Mouse (Mus musculus): ENCODE data around the gene Abca17. TPM values are rescaled to one million over a fixed set of nuclear protein-coding genes. Genes with fewer than 3 reads are reported as not detected.

Abca17 gene
- polyA plus RNA-seq, 1 experiment, result not detected

DNA sequence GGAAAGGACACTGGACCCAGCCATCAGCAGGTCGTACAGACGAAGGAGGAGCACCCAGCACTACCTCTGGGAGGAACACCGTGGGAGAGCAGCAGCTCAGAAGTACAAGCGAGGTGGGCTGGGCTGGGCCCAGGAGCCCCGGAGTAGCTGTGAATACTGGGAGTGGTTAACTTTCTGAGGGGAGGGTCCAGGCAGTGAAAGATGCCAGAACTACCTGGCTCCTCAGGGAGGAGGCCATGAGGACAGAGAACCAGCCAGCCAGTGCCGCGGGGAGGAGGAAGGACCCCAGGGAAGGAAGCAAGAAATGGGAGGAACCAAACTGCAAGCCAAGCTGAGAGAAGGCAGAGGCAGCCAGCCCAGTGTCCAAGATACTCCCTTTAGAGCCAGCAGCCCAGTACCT lies 122.9 kb downstream of the Abca17 start:
- H3K27ac ChIP-seq (replicated peaks; ENCODE audit: low read depth, low read length), result no peak overlapping the region

GRCm38 (mm10) chr17:24226721-24227120 lies 124.1 kb downstream of the Abca17 start:
- Histone ChIP-seq H3K27ac (replicated peaks; ENCODE audit: low read depth, low read length) (no peak overlapping the region), H3K4me1 (ENCODE audit: control insufficient read depth, insufficient read depth, insufficient read length, low read length) (no peaks in the 10 kb centered on the region), H3K4me3 (ENCODE audit: insufficient read depth, low read depth, low read length) (no peak overlapping the region)

More for the DNA sequence above, 122.9 kb downstream of the Abca17 start:
- no peak overlapping the region for H3K4me3 ChIP-seq (ENCODE audit: insufficient read depth, low read depth, low read length)
- no peaks in the 10 kb centered on the region for H3K4me1 ChIP-seq (ENCODE audit: control insufficient read depth, insufficient read depth, insufficient read length, low read length)

DNA sequence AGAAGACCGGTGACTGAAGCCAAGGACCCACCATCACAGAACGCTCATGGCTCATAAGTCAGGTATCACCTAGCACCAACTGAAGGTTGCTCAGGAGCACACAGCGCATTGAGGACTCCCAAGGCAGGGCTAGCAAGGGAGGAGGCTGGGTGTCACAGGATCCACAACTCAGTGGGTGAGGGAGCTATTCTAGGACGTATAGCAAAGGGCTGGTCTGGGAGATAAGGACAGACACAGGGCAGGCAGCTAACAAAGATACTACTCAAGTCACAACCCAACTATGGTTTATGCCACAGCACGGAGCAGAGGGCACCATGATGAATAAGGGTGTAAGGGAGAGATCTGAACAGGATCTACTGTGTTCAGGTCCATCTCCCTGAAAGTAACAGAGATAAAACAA lies 125.0 kb downstream of the Abca17 start:
- no peak overlapping the region for H3K27ac ChIP-seq (replicated peaks; ENCODE audit: low read depth, low read length)
- H3K4me1 ChIP-seq (ENCODE audit: control insufficient read depth, insufficient read depth, insufficient read length, low read length), result no peaks in the 10 kb centered on the region
- H3K4me3 ChIP-seq (ENCODE audit: insufficient read depth, low read depth, low read length), result no peak overlapping the region

DNA sequence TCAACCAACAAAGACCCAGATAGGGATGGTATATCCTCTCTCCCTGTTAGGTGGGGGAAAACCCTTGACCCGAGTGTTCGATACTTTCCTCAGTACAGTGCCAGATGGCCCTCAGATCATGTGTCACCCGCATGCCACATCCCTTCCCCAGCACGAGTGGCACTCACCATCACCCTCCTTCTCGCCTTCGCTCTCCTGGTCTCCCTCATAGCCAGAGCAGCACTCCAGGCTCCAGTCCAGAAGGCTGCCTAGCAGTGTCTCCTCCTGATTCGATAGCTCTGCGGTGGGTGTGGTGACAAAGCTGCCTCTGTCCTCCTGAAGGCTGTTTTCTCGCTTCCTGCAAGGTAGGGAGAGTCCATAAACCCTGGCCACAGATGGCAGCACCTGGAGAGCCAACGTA lies 126.1 kb downstream of the Abca17 start:
- Histone ChIP-seq H3K4me3 (ENCODE audit: insufficient read depth, low read depth, low read length) (no peak overlapping the region), H3K27ac (replicated peaks; ENCODE audit: low read depth, low read length) (no peak overlapping the region), H3K4me1 (ENCODE audit: control insufficient read depth, insufficient read depth, insufficient read length, low read length) (peaks cover 3% of the 10 kb centered on the region; the same call in 1 of the 2 replicates)

DNA sequence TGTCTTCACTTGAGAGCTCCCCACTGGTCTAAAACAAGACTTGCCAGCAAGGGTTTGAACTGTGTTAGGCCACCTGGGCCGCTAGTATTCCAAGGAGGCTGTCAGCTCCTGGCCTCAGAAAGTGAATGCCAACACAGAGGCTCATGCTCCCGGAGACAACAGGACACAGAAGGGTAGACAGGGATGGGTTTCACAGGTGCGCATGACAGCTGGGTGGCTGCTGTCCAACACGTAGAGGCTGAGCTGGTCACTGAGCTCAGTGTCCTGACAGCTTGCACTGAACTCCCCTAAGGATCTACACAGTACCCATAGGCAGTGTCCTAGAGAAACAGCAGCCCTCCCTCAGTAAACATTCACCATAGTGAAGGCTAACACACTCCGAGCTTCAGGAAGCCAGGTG lies 127.4 kb downstream of the Abca17 start:
- no peak overlapping the region for H3K4me3 ChIP-seq (ENCODE audit: insufficient read depth, low read depth, low read length)
- peaks cover 4% of the 10 kb centered on the region; the same call in 1 of the 2 replicates for H3K4me1 ChIP-seq (ENCODE audit: control insufficient read depth, insufficient read depth, insufficient read length, low read length)
- H3K27ac ChIP-seq (replicated peaks; ENCODE audit: low read depth, low read length), result no peak overlapping the region

DNA sequence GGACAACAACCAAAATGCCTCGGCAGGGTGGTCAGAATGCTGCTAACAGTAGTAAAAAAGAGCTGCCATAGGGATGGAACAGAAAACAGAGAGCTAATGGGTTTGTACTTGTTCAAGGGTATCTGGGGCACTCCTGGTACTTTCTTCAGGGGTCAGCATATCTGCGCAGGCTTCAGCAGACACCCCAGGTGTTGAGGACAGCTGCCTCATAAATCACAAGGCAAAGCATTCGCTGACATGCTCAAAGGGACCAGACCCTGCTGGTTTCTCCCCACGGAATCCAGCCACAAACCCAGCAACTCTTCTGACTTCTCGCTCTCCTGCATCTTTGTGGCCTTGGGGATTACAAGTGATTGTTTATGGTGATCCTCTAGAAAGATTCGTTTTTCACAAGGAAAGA lies 128.2 kb downstream of the Abca17 start:
- H3K4me1 ChIP-seq (ENCODE audit: control insufficient read depth, insufficient read depth, insufficient read length, low read length), result peaks cover 4% of the 10 kb centered on the region; the same call in 1 of the 2 replicates
- H3K27ac ChIP-seq (replicated peaks; ENCODE audit: low read depth, low read length), result no peak overlapping the region
- no peak overlapping the region for H3K4me3 ChIP-seq (ENCODE audit: insufficient read depth, low read depth, low read length)

- Histone ChIP-seq H3K27ac (replicated peaks; ENCODE audit: low read depth, low read length) (peak within 1 kb of the TSS; percentile 75), H3K4me1 (ENCODE audit: control insufficient read depth, insufficient read depth, insufficient read length, low read length) (peaks cover 4% of the 10 kb centered on the region; the same call in 1 of the 2 replicates), H3K4me3 (ENCODE audit: insufficient read depth, low read depth, low read length) (peak within 1 kb of the TSS; percentile 84)
Observed at GRCm38 (mm10) chr17:24220435-24221411, 130.1 kb downstream of the Abca17 start, which contains the start of gene Tedc2. TSS of gene Tedc2 (minus strand) at chr17:24220851.

GRCm38 (mm10) chr17:24216836-24217235 lies 134.0 kb downstream of the Abca17 start:
- peaks cover 4% of the 10 kb centered on the region; the same call in 1 of the 2 replicates for H3K4me1 ChIP-seq (ENCODE audit: control insufficient read depth, insufficient read depth, insufficient read length, low read length)
- no peak overlapping the region for H3K27ac ChIP-seq (replicated peaks; ENCODE audit: low read depth, low read length)
- H3K4me3 ChIP-seq (ENCODE audit: insufficient read depth, low read depth, low read length), result no peak overlapping the region

Other genes starting within 250 kb of the Abca17 start
- 23.9 and 24.3 TPM in 2 replicates for gene Pdpk1, start 200.1 kb downstream of the Abca17 start, polyA plus RNA-seq (2012; ENCODE audit: insufficient read depth, insufficient read length, missing spikeins)
- 13.4 and 16.2 TPM in 2 replicates for gene Amdhd2, start 187.3 kb downstream of the Abca17 start, polyA plus RNA-seq (2012; ENCODE audit: insufficient read depth, insufficient read length, missing spikeins)
- 241 and 250 TPM in 2 replicates for gene Atp6v0c, start 181.4 kb downstream of the Abca17 start, polyA plus RNA-seq (2012; ENCODE audit: insufficient read depth, insufficient read length, missing spikeins)
- 2.7 and 7.0 TPM in 2 replicates for gene Tbc1d24, start 145.5 kb downstream of the Abca17 start, polyA plus RNA-seq (2012; ENCODE audit: insufficient read depth, insufficient read length, missing spikeins)
- 0.52 and 1.6 TPM in 2 replicates for gene Ntn3, start 141.5 kb downstream of the Abca17 start, polyA plus RNA-seq (2012; ENCODE audit: insufficient read depth, insufficient read length, missing spikeins)
- 2.2 and 4.2 TPM in 2 replicates for gene Tedc2, start 130.2 kb downstream of the Abca17 start, polyA plus RNA-seq (2012; ENCODE audit: insufficient read depth, insufficient read length, missing spikeins)
- gene Ccnf, start 99.6 kb downstream of the Abca17 start, polyA plus RNA-seq (2012; ENCODE audit: insufficient read depth, insufficient read length, missing spikeins), result 0.79 TPM in 1 of 2 replicates, not detected in the other
- gene Abca3, start 882 bp upstream of the Abca17 start, polyA plus RNA-seq (2012; ENCODE audit: insufficient read depth, insufficient read length, missing spikeins), result 6.7 and 8.3 TPM in 2 replicates
- gene Rnps1, start 63.5 kb upstream of the Abca17 start, polyA plus RNA-seq (2012; ENCODE audit: insufficient read depth, insufficient read length, missing spikeins), result 44.3 and 47.2 TPM in 2 replicates
- gene Eci1, start 75.6 kb upstream of the Abca17 start, polyA plus RNA-seq (2012; ENCODE audit: insufficient read depth, insufficient read length, missing spikeins), result 1,121 and 1,239 TPM in 2 replicates
- gene Dnase1l2, start 92.0 kb upstream of the Abca17 start, polyA plus RNA-seq (2012; ENCODE audit: insufficient read depth, insufficient read length, missing spikeins), result not detected in 2 replicates
- 6.9 and 7.0 TPM in 2 replicates for gene E4f1, start 119.2 kb upstream of the Abca17 start, polyA plus RNA-seq (2012; ENCODE audit: insufficient read depth, insufficient read length, missing spikeins)
- gene Pgp, start 119.3 kb upstream of the Abca17 start, polyA plus RNA-seq (2012; ENCODE audit: insufficient read depth, insufficient read length, missing spikeins), result 40.0 and 47.3 TPM in 2 replicates
- not detected in 2 replicates for gene Bricd5, start 122.8 kb upstream of the Abca17 start, polyA plus RNA-seq (2012; ENCODE audit: insufficient read depth, insufficient read length, missing spikeins)
- gene Mlst8, start 128.0 kb upstream of the Abca17 start, polyA plus RNA-seq (2012; ENCODE audit: insufficient read depth, insufficient read length, missing spikeins), result 6.6 and 9.8 TPM in 2 replicates
- gene Caskin1, start 137.5 kb upstream of the Abca17 start, polyA plus RNA-seq (2012; ENCODE audit: insufficient read depth, insufficient read length, missing spikeins), result not detected in 2 replicates
- 32.1 and 42.0 TPM in 2 replicates for gene Traf7, start 176.9 kb upstream of the Abca17 start, polyA plus RNA-seq (2012; ENCODE audit: insufficient read depth, insufficient read length, missing spikeins)
- not detected in 2 replicates for gene Rab26, start 183.1 kb upstream of the Abca17 start, polyA plus RNA-seq (2012; ENCODE audit: insufficient read depth, insufficient read length, missing spikeins)
- 8.2 and 10.1 TPM in 2 replicates for gene Pkd1, start 198.8 kb upstream of the Abca17 start, polyA plus RNA-seq (2012; ENCODE audit: insufficient read depth, insufficient read length, missing spikeins)